Mouse (Mus musculus): Measurements from ENCODE around the gene Shb. TPM values are rescaled to one million over a fixed set of nuclear protein-coding genes. Genes with fewer than 3 reads are reported as not detected.
A peak's percentile ranks its signal among the peaks of the same experiment; 100 is the strongest.

The Shb gene
- total RNA-seq, 2 experiments from 2014 or later, result 32.5 to 45.3 TPM

DNA sequence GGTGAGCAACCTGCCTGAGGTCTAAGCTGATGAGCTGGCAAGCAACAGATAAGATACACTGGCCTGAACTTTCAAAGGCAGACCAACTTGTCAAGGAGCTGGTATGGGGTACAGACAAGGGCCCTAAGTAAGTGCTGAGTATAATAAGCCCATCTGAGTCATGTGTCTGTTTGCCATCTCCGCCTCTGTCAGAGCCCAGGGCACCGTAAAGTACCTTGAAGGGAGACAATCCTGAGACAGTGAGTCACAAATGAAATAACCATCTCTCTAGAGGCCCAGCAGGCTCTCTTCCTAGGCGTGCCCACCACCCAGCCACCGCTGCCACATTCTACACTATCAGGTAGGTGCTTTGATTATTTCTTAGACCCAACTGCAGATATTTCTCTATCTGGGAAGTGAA lies 77.3 kb downstream of the Shb start:
- no peak for DNase-seq

GRCm38 (mm10) chr4:45453271-45453851 lies 78.9 kb downstream of the Shb start:
- no peak for DNase-seq

GRCm38 (mm10) chr4:45452569-45453111 lies 79.6 kb downstream of the Shb start:
- peak; percentile 63 to 86 for DNase-seq

- no peak for DNase-seq
Observed at GRCm38 (mm10) chr4:45449012-45449411, 83.3 kb downstream of the Shb start.

- no peak for DNase-seq
Observed at GRCm38 (mm10) chr4:45448481-45448880, 83.8 kb downstream of the Shb start.

- DNase-seq, result peak in 1 of 2 experiments; percentile 45
Observed at GRCm38 (mm10) chr4:45447196-45447595, 85.1 kb downstream of the Shb start.

- peak in 1 of 2 experiments; percentile 45 for DNase-seq
Observed at GRCm38 (mm10) chr4:45445235-45445634, 87.0 kb downstream of the Shb start.

GRCm38 (mm10) chr4:45444813-45445212 lies 87.5 kb downstream of the Shb start:
- DNase-seq, result no peak

DNA sequence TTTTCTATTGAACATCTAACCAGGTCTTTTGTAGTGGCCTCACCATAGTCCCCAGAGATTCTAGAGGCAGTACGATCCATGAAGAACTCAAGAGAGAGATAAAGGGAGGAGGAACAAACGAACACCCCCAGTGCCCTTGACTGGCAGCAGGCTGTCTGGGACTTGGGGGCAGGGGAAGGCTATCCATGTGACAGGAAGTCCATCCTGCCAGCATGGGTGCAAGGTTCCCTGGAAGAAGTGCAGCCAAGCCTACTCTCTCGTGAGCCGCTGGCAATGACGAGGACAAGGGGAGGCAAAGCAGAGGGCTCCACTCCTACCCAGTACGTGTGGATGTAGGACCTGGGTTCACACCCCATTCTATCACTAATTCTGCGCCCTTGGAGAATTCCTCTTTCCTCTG lies 88.6 kb downstream of the Shb start:
- no peak for DNase-seq

- DNase-seq, result no peak
Observed at GRCm38 (mm10) chr4:45442237-45442636, 90.0 kb downstream of the Shb start.

- no peak for DNase-seq
Observed at GRCm38 (mm10) chr4:45441778-45442177, 90.5 kb downstream of the Shb start.

- no peak for DNase-seq
Observed at GRCm38 (mm10) chr4:45439281-45439680, 93.0 kb downstream of the Shb start.

GRCm38 (mm10) chr4:45437010-45437409 lies 95.3 kb downstream of the Shb start:
- no peak for DNase-seq

DNA sequence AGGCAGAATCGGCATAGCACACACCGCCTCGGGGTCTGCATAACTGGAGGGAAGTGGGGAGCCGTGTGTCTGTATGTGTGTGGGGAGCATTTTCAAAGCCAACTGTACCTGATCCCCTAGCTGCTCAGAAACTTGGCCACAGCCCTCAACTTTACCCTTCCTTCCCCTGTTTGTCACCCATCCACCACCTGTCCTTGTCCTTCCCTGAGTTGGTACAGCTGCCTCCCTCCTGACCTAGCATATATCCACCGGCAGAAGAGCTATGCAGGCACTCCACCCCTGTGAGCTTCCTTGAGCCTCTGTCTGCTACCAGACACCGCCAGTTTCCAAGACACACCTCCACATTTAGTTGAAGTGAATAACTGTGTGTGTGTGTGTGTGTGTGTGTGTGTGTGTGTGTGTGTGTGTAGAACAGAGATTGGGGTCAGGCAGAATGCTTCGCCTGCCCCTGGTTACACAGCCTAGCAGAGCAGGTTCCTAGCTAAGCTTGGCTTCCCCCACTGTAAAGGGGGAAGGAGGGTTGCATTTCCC lies 95.8 kb downstream of the Shb start:
- DNase-seq, result no peak

- peak; percentile 42 to 71 for DNase-seq
Observed at GRCm38 (mm10) chr4:45435899-45436298, 96.4 kb downstream of the Shb start.

GRCm38 (mm10) chr4:45434681-45435080 lies 97.6 kb downstream of the Shb start:
- DNase-seq, result no peak

DNA sequence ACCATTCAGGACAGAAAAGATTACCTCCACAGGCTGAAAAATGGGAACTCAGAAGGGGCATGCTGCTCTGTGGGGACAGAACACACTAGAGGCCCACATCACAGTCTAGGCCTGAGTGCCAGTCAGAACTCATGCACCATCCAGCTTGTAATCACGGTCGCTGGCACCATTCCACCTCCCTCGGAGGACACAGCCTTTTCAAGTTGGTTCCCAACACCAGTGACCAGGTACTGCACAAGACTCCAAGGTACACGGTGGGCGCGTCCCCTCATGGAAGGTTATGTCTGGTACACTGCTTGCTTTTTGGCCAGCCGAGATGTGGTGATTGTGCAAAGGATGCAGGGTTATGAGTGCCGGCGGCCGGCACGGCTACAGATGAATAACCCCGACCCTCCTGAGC lies 98.2 kb downstream of the Shb start:
- DNase-seq, result no peak

DNA sequence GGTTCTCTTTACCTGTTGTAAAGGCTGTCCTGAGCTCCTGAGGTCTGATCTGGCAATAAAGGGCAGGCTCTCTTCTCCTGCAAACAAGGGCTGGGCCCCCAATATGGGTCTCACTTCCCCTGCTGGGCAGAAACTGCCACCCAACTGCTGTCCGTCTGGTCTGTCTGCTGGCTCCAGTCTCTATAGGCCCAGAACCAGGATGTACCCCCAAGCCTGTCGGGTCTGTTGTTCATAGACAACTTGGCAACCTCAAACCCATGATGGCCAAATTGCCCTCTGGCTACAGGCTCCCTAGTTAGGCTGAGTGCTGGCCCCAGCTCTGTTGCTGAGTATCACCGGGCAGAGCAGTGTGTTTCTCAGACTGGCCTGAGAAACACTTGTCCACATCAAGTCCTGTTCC lies 100.5 kb downstream of the Shb start:
- no peak for DNase-seq

GRCm38 (mm10) chr4:45431316-45431715 lies 101.0 kb downstream of the Shb start:
- no peak for DNase-seq

DNA sequence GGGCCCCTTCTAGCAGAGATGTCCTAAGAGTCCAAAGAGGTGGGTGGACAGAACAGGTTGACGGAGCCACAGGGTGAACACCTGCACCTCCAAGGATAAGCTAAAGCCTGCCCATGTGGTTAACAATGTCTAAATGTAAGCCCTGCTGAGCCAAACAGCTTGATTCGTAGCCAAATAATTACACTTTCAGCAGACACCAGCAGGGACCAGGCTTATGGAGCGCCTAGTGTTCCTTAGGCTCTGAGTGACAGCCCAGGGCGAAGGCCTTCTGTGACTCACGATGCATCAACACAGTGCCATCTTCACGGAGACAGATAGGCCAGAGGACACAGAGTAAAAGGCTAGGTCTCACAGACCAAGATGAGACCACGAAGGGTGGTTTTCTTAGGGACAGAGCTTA lies 102.8 kb downstream of the Shb start:
- no peak for DNase-seq

DNA sequence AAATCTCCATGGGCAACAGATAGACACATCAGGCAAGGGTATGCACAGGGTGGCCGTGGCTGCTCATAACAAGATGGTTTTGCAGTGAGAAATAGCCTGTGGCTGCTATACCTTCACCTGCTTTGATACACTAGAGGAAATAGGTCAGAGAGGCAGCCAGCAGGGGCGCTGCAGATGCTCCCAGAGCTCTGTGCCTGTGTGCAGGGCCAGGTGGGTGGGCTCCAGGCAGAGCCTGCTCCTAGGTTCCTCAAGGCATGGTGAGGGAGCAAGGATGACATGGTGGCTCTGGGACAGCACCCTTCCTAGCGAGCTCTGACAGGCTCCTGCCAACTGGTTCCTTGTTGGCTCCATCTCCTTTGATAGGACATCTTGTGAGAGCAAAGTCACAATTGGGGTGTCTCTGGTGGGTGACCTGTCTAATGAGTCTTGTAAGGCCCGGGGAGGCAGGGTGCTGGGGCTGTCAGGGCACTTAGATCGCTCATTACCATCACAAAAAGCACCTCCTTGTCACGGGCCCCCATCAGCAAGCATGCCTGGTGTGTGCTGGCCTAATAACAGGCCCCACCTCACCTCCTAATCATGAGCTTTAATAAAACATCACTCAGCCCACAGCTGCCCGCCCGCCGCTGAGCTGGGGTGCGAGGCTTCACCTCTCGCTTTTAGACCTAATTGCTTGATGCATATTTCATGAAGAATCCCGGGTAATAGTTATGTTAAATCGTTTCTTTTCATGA lies 105.4 kb downstream of the Shb start:
- no peak for DNase-seq

DNA sequence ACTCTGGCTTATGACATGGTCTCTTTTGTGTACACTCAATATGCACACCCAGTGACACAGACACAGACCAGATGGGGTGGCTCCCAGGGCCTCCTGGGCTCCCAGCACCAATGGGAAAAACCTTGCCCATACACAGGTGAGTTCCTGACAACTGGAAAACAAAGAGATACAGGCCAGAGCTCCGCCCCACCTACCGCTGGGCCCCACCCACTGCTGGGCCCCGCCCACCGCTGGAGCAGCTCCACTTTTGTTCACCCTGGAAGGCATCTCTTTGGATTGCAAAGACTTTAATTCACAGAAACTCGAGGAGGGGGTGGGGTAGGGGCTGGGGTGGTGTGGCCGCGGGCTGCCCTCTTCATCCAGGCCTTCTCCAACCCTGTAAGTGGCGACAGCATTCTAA lies 108.9 kb downstream of the Shb start:
- DNase-seq, result no peak

GRCm38 (mm10) chr4:45422640-45423039 lies 109.6 kb downstream of the Shb start:
- DNase-seq, result no peak

Measured in heart, adult 18-20 months (tissue).